Mouse (Mus musculus) forebrain, embryonic 11.5 days (tissue): Measurements from ENCODE around the gene Ncoa7. TPM values are rescaled to one million over a fixed set of nuclear protein-coding genes. Genes with fewer than 3 reads are reported as not detected.

ENCODE experiments used
- ATAC-seq: fragments of 200-750 bp; cut with Nextera tagmentation; replicated peaks from 2 replicates; pipeline ENCODE4 v1.8.0; 2017; ENCODE audit warnings: moderate TSS enrichment; ENCODE audit not compliant: low FRiP score
- DNase-seq: peaks from one replicate; pipeline ENCODE4 v3.0.0-alpha.2; 2017; ENCODE audit warnings: low spot score
- H3K27ac ChIP-seq: fragments of 300-500 bp; sonication (generic); 2 replicates; pipeline ENCODE4 v1.5.1; 2014; ENCODE audit warnings: low read depth, low read length
- H3K27me3 ChIP-seq: fragments of 300-500 bp; sonication (generic); 2 replicates; pipeline ENCODE4 v1.6.1; 2014; ENCODE audit warnings: mild to moderate bottlenecking, low read length, mixed read lengths; ENCODE audit not compliant: control insufficient read depth, insufficient read depth
- H3K36me3 ChIP-seq: fragments of 300-500 bp; sonication (generic); 2 replicates; pipeline ENCODE4 v1.6.1; 2014; ENCODE audit warnings: mild to moderate bottlenecking, low read length, moderate library complexity, mixed read lengths; ENCODE audit not compliant: control insufficient read depth, insufficient read depth
- H3K4me1 ChIP-seq: fragments of 300-500 bp; sonication (generic); replicated peaks from 2 replicates; pipeline ENCODE4 v1.6.1; 2014; ENCODE audit warnings: low read length, mixed read lengths; ENCODE audit not compliant: control insufficient read depth, insufficient read depth
- H3K4me2 ChIP-seq: fragments of 300-500 bp; sonication (generic); 2 replicates; pipeline ENCODE4 v1.6.1; 2014; ENCODE audit warnings: low read depth, mild to moderate bottlenecking, low read length, moderate library complexity, mixed read lengths; ENCODE audit not compliant: severe bottlenecking
- H3K4me3 ChIP-seq: fragments of 300-500 bp; sonication (generic); 2 replicates; pipeline ENCODE4 v1.5.1; 2014; ENCODE audit warnings: low read depth, low read length
- H3K9ac ChIP-seq: fragments of 300-500 bp; sonication (generic); 2 replicates; pipeline ENCODE4 v1.6.1; 2014; ENCODE audit warnings: low read length
- H3K9me3 ChIP-seq: fragments of 300-500 bp; sonication (generic); 2 replicates; pipeline ENCODE4 v1.6.1; 2016; ENCODE audit warnings: low read length, mixed read lengths; ENCODE audit not compliant: control insufficient read depth
- WGBS: fragments of 180-500 bp; shearing (Covaris S2); extraction: QIAGEN DNeasy Blood & Tissue Kit; methylation state at CpG from one replicate; pipeline ENCODE4 v1.1.7; 2014; 5-methylcytosine and 5-hydroxymethylcytosine counted together
- polyA plus RNA-seq: library from polyadenylated mRNA; unstranded; fragments of >200 nt; fragmentation: Nextera tagmentation; extraction: Ambion mirVana; gene quantifications from 2 replicates; pipeline ENCODE4 v1.2.1, GENCODE M21; 2014

Gene Ncoa7
- polyA plus RNA-seq, 1 experiment from 2014 or later, result 8.8 TPM

GRCm38 (mm10) chr10:30737323-30737722, 65.8 kb downstream of the Ncoa7 start:
- H3K9ac ChIP-seq, result no peak overlapping the region
- H3K27me3 ChIP-seq, result no peaks in the 10 kb centered on the region
- no peak for DNase-seq
- H3K27ac ChIP-seq, result no peak overlapping the region
- H3K4me3 ChIP-seq, result no peak overlapping the region
- WGBS, result 80% methylated on average over 2 of the region's 2 CpGs
- no peaks in the 10 kb centered on the region for H3K4me1 ChIP-seq
- H3K9me3 ChIP-seq, result no peaks in the 10 kb centered on the region
- no peak overlapping the region for H3K4me2 ChIP-seq
- ATAC-seq, result no peak
- H3K36me3 ChIP-seq, result no peaks in the 10 kb centered on the region

DNA sequence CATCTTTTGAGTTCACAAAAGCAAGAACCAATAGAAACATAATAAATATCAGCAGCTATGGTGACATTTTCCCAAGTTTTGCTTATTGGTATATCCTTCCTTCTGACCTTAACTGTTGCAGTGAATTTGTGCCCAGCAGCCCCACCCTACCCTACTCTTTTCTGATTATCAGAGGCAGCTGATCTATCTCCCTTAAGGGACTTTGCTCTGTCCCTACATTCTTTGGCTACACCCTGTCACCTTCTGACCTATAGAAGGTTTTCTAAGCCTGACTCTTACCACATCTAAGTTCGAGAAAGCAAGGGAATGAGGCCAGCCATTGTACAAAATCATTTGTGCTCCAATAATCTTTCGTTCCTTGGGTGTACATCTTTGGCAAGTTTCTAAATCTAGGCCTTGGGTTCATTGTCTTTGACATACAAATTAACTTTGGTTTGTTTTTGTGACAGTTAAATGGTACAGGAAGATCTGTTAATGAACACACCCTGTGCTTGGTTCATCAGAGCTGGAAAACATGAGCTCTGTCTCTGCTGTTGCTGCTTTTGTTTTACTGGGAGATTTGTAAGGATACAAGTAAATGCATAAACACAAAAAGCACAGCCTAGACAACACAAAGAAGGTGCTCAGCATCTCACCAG, 69.9 kb downstream of the Ncoa7 start:
- no peaks in the 10 kb centered on the region for H3K27me3 ChIP-seq
- H3K27ac ChIP-seq, result no peak overlapping the region
- no peak overlapping the region for H3K9ac ChIP-seq
- H3K9me3 ChIP-seq, result no peaks in the 10 kb centered on the region
- no peaks in the 10 kb centered on the region for H3K4me1 ChIP-seq
- WGBS, result 49% methylated on average over 2 of the region's 2 CpGs
- H3K4me3 ChIP-seq, result no peak overlapping the region
- H3K36me3 ChIP-seq, result no peaks in the 10 kb centered on the region
- no peak for DNase-seq
- no peak for ATAC-seq
- no peak overlapping the region for H3K4me2 ChIP-seq

GRCm38 (mm10) chr10:30731321-30731914, 71.7 kb downstream of the Ncoa7 start:
- Histone ChIP-seq H3K9me3 (no peaks in the 10 kb centered on the region), H3K9ac (no peak overlapping the region), H3K27ac (no peak overlapping the region), H3K36me3 (no peaks in the 10 kb centered on the region), H3K4me2 (no peak overlapping the region), H3K4me3 (no peak overlapping the region), H3K4me1 (no peaks in the 10 kb centered on the region), H3K27me3 (no peaks in the 10 kb centered on the region)
- WGBS, result 92% methylated on average over 3 of the region's 3 CpGs
- ATAC-seq (no peak), DNase-seq (no peak)

- WGBS, result 88% methylated on average over 1 of the region's 1 CpGs
- Histone ChIP-seq H3K4me2 (no peak overlapping the region), H3K9me3 (no peaks in the 10 kb centered on the region), H3K4me1 (no peaks in the 10 kb centered on the region), H3K36me3 (no peaks in the 10 kb centered on the region), H3K27ac (no peak overlapping the region), H3K9ac (no peak overlapping the region), H3K27me3 (no peaks in the 10 kb centered on the region), H3K4me3 (no peak overlapping the region)
- no peak for ATAC-seq
- DNase-seq, result no peak
Observed at GRCm38 (mm10) chr10:30730791-30731190, 72.3 kb downstream of the Ncoa7 start.

DNA sequence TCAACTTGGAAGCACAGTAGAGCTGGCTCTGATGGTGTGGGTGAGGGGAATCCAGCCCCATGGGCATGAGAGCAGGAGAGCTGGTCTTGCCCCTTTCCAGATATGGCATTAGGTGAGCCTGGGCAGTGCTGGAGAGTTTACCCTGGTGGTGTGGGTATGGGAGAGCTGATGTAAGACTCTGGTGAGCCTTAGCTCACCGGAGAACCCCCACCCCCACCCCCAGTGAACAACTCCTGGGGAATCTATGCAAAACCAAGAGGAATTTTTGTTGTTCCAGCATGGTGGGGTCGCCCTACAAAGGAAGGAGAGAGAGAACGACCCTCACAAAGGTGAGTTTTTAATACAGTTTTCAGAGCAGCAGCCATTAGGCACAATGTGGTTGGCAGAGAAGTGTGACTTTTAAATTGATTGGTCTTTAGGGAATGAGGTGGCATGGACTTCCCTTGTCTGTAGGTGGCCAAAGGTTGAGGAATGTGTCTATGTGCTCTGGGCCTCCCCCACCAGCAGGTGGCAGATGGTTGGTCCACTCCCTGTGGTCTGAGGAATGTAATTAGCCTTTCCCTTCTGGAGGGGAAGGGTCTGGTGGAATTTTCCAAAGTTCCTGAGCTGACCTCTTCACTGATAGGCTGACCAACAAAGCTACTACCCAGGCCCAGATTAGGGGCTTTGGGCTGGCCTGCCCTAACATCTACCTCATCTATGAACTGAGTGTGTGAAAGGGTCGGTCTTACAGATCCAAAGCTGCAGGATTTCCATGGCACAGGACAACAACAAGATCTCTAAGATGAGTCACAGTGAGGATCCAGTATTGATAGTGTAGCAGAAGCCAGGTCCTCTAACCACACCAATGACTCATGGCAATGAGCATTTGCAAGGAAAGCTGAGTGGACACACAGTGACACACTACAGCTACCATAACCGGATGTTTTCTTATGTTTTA, 73.7 kb downstream of the Ncoa7 start:
- H3K9ac ChIP-seq, result no peak overlapping the region
- WGBS, result 82% methylated on average over 5 of the region's 5 CpGs
- no peak overlapping the region for H3K4me2 ChIP-seq
- no peak overlapping the region for H3K27ac ChIP-seq
- no peak for DNase-seq
- no peaks in the 10 kb centered on the region for H3K9me3 ChIP-seq
- no peaks in the 10 kb centered on the region for H3K4me1 ChIP-seq
- no peak; the same call in 1 of the 2 replicates for ATAC-seq
- no peaks in the 10 kb centered on the region for H3K27me3 ChIP-seq
- H3K36me3 ChIP-seq, result no peaks in the 10 kb centered on the region
- no peak overlapping the region for H3K4me3 ChIP-seq

GRCm38 (mm10) chr10:30723014-30723413, 80.1 kb downstream of the Ncoa7 start:
- WGBS, result 89% methylated on average over 1 of the region's 1 CpGs
- DNase-seq, result no peak

GRCm38 (mm10) chr10:30720556-30720955, 82.6 kb downstream of the Ncoa7 start:
- ATAC-seq (no peak), DNase-seq (no peak)
- Histone ChIP-seq H3K9ac (no peak overlapping the region), H3K4me3 (no peak overlapping the region), H3K36me3 (no peaks in the 10 kb centered on the region), H3K4me1 (no peaks in the 10 kb centered on the region), H3K27me3 (no peaks in the 10 kb centered on the region), H3K27ac (no peak overlapping the region), H3K9me3 (no peaks in the 10 kb centered on the region), H3K4me2 (no peak overlapping the region)
- WGBS, result 91% methylated on average over 3 of the region's 3 CpGs

More at GRCm38 (mm10) chr10:30723014-30723413, 80.1 kb downstream of the Ncoa7 start:
- no peaks in the 10 kb centered on the region for H3K27me3 ChIP-seq
- no peaks in the 10 kb centered on the region for H3K36me3 ChIP-seq
- H3K27ac ChIP-seq, result no peak overlapping the region
- no peak overlapping the region for H3K4me3 ChIP-seq
- no peak overlapping the region for H3K9ac ChIP-seq
- H3K4me1 ChIP-seq, result no peaks in the 10 kb centered on the region
- no peaks in the 10 kb centered on the region for H3K9me3 ChIP-seq
- ATAC-seq, result no peak
- H3K4me2 ChIP-seq, result no peak overlapping the region

- ATAC-seq (no peak), DNase-seq (no peak)
- no peaks in the 10 kb centered on the region for H3K36me3 ChIP-seq
- no peak overlapping the region for H3K4me2 ChIP-seq
- H3K27me3 ChIP-seq, result no peaks in the 10 kb centered on the region
- WGBS, result 87% methylated on average over 1 of the region's 1 CpGs
- no peak overlapping the region for H3K9ac ChIP-seq
- no peaks in the 10 kb centered on the region for H3K4me1 ChIP-seq
- H3K9me3 ChIP-seq, result no peaks in the 10 kb centered on the region
- H3K4me3 ChIP-seq, result no peak overlapping the region
- no peak overlapping the region for H3K27ac ChIP-seq
Observed at GRCm38 (mm10) chr10:30719947-30720346, 83.2 kb downstream of the Ncoa7 start.
